Mouse (Mus musculus) cerebral cortex, adult 2 months (tissue): ENCODE results near the gene Klhdc8a.

ENCODE experiments used
- WGBS: fragments of 180-500 bp; shearing (Covaris S2); methylation state at CpG from one replicate; pipeline ENCODE4 v1.1.7; 2018; 5-methylcytosine and 5-hydroxymethylcytosine counted together

The Klhdc8a gene

GRCm38 (mm10) chr1:132298425-132298800, at the start of gene Klhdc8a:
Gene Klhdc8a (plus strand): TSS chr1:132298626.
- 2% methylated on average over 25 of the region's 28 CpGs for WGBS

DNA sequence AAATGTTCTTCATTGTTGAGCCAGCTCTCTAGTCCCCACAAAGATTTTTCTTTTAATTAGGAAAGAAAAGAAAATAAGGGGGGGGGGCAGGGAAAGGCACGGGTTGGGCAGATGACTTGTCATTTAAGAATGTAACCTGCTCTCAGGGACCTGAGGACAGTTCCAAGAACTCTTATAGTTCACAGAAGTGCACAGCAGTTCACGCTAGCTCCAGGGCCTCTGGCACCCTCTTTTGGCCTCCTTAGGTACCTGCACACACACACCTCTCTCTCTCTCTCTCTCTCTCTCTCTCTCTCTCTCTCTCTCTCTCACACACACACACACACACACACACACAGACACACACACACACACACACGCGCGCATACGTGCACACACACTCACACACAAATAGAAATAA, 44.0 kb upstream of the Klhdc8a start:
- 83% methylated on average over 6 of the region's 6 CpGs for WGBS

- 93% methylated on average over 1 of the region's 1 CpGs for WGBS
Observed at GRCm38 (mm10) chr1:132260331-132260730, 38.1 kb upstream of the Klhdc8a start.

DNA sequence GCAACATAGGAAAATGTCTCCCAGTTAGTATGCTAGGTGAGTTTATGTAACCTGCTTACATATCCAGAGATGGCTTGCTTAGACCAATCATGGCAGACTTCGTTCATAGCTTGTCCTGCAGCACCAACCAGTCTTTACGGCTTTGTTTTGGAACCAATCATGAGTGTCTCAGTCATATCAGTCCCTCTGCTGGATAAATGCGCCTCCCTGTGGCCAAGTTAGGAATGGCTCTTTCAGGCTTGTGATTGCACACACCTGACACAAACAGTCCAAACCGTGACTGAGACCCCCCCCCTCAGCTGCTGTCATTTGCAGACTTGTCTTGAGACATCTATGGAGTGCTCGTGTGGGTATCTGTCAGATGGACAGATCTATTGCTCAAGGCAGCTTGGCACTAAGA, 37.4 kb upstream of the Klhdc8a start:
- WGBS: 79% methylated on average over 5 of the region's 5 CpGs

DNA sequence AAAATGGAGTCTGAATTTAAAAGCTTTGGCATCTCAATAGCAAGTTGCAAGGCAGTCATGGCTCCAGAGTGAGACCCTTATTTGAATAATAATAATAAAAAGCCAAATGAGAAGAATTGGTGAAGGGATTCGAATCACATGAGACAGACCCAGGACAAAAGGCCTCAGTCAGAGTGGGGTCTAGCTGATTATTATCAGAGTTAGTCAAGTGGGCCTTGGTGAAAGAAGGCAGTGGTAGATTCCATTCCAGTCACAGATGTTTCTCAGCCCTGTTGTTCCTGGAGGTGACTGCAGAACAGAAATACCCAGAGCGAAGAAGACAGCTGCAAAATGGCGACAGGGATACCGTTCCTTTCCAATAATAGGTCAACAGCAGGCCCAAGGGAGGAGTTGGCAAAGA, 34.8 kb upstream of the Klhdc8a start:
- 88% methylated on average over 4 of the region's 4 CpGs for WGBS

GRCm38 (mm10) chr1:132264577-132264976, 33.8 kb upstream of the Klhdc8a start:
- 80% methylated on average over 7 of the region's 7 CpGs for WGBS

DNA sequence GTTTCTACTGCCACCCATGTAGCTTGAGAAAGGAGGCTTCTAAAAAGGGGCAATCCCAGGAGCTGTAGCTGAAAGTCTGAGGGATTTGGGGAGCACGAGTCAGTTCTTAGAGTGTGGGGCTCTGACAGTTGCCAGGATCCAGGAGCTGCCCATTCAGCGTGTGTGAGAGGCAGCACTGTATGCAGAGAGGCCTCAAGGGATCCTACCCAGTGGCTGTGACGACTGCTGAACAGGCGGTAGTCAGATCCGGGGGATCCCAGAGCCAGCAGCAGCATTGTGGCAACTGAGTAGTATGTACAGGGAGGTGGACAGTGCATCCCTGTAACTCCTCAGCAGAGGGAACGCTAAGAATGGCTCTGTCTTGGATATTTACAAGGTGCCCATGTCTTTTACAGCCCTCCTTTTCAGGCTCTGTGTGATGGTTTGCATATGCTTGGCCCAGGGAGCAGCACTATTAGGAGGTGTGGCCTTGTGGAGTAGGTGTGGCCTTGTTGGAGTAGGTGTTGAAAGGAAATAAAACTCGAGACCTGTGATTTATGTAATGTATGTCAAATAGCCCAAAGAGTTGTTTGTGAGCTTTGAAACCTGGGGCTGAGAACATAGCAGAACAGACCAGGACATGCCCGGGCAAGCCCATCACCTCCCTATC, 33.1 kb upstream of the Klhdc8a start:
- WGBS: 79% methylated on average over 8 of the region's 8 CpGs

- 88% methylated on average over 10 of the region's 10 CpGs for WGBS
Observed at GRCm38 (mm10) chr1:132265936-132266335, 32.5 kb upstream of the Klhdc8a start.

DNA sequence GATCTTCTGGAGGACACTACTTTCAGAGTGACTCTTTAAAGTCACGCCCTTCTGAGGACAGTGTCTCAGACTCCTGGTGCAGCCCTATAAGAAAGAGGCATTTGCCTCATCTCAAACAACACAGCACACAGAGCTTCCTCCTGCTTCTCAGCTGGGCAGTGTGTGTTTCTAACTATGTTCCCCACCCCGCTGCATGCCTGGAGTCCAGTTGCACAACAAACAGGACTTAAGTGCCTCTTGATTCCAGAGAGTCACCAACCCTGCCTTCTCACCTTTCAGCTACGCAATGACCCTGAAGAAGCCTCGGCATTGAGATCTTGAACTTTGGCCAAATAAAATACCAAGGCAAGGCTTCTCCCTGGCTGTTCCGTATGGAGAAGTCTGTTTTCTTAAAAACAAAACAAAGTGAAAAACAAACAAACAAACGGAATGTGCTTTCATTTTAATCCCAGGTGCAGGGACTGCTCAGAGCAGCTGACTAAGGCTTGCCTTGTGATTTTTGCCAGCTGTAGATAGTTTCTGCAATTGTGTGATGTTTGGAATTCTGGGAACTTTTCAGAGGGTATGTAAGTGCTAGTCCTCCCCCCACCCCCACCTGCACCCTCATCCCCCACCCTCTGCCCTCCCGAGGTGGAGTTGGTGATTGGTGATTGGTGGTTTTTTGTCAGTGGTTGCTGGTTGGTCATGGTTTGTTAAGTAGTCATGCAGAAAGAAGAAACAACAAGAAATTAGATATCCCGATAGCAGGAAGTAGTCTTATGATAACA, 31.5 kb upstream of the Klhdc8a start:
- 61% methylated on average over 8 of the region's 8 CpGs for WGBS

DNA sequence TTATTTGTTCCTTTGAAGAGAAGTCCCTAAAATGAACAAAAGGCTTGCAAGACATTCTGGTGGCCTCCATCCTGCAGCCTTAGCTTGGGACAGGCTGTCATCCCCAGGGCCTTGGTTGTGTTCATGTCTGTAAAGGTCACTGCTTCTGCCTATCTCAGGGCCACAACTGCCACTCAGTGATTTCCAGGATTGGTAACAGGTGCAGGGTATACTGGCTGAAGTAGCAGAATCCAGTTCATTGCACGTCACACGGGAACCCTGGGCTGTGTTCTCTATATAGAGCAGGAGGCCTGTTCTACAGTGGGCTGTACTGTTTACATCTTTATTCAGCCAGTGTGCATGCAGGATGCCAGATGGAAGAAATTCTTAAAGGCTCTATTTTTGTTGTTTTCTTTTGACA, 30.5 kb upstream of the Klhdc8a start:
- 37% methylated on average over 2 of the region's 2 CpGs for WGBS

DNA sequence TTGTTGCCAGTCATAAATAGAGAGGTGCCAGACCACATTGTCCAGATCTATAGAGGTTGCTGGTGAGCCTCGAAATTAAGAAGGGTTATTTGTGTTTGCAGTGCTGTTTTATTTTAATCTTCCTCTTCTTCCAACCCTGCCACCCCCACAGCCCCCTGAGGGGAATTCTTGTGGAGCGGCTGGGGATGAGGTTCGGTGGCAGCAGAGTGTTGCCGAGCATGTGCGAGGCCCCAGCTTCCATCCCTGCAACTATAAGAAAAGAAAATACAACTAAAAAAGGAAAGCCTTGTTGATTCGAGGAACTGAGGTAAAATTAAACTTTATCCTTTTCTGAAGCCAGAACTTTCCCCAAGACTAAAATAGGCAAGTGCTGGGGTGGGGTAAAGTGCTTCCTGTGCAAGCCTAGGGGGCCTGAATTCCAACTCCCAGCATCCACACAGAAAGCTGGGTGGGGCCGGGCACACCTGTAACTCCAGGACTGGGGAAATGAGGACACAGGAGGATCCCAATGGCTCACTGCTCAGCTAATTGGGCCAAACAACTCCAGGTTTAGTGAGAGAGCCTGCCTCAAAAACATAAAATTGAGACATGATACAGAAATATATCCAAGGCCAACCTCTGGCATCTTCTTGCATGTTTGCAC, 29.9 kb upstream of the Klhdc8a start:
- WGBS: 45% methylated on average over 7 of the region's 7 CpGs

DNA sequence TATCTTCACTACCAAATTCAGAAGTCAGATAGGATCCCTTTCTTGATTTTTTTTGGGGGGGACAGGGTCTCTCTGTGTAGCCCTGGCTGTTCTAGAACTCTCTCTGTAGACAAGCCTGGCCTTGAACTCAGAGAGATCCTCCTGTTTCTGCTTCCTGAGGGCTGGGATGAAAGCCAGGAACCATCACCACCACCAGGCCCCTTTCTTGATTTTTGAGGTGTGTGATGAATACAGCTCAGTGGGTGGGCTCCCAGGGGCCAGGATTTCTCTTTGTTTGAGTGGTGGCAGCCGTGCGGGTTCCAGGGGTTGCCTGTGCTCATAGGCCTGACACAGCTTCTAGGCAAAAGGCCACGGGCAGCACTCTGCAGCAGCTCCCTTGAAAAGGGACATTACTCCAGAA, 27.2 kb upstream of the Klhdc8a start:
- WGBS: 86% methylated on average over 3 of the region's 3 CpGs

GRCm38 (mm10) chr1:132276694-132277093, 21.7 kb upstream of the Klhdc8a start:
- WGBS: 83% methylated on average over 3 of the region's 3 CpGs

DNA sequence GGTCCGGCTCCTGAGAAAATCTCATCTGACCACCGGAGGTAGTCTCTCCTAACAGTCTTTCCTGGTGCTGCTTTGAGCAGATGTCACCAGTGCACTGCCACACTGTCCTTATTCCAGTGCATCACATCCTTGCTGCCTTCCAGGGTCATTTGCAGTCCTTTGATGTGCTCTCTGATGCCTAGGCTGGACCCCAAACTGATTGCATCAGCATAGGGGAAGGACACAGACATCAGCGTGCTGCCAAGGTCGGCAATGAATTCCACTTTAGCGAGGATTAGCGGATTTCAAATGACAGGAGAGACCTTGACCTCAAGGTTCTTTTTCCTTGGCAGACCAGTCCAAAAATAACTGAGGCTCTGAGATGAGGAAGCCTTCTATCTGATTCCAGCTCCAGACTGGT, 21.3 kb upstream of the Klhdc8a start:
- 81% methylated on average over 6 of the region's 6 CpGs for WGBS

DNA sequence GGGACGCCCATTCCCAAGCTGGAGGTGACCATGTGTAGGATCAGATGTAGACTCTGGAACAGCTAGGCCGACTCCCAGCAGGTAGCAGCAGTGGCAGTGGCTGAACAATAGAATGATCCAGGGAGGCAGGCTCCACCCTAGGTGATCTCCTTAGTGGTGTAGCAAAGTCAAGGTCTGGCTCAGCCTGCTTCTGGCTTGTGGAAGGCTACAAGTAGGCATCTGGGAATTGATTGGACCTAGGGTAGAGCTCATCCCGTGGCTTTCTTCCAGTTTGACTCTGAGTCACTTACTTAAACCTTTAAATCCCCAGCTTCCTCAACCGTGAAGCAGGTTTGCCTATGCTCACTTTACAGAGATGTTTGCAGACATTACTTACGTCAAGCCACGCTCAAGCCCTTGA, 17.8 kb upstream of the Klhdc8a start:
- 84% methylated on average over 6 of the region's 6 CpGs for WGBS

GRCm38 (mm10) chr1:132281523-132282176, 16.8 kb upstream of the Klhdc8a start:
- 53% methylated on average over 8 of the region's 8 CpGs for WGBS

GRCm38 (mm10) chr1:132282177-132282536, 16.3 kb upstream of the Klhdc8a start:
- 95% methylated on average over 2 of the region's 2 CpGs for WGBS

DNA sequence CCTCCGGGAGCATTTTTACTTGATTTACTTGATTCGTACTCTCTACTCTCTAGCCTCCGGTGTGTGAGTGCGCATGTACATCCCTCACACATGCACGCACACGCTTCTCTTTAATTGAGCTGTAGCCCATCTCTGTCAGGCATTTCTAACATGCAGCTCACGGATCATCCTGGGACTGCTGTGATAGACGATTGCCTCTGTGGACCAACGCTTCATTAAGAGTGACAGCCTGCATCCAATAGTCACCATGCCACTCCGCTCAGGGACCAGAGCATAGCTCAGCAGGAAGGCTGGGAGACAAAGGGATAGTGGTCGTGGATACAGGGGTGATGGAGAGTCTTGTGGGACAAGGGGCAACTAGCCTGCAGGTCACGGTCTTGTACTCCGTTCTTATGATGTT, 15.4 kb upstream of the Klhdc8a start:
- WGBS: 89% methylated on average over 13 of the region's 13 CpGs

DNA sequence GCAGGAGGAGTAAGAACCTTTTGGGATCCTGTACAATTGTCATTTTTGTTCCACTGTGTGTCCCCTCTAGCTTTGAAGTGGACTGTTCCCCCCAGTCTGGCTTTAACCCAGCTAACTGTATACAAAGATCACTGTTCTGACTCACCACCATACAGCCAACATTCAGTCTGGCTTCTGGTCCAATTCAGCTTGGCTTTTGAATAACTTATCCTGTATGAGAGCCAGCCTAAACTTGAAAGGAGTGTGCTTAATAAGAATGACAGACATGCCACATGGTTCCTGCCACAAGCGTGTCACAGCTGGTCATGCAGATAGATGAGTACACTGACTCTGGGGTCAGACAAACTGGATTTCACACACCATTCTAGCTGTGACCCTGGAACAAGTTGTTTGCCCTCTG, 11.7 kb upstream of the Klhdc8a start:
- WGBS: 88% methylated on average over 1 of the region's 1 CpGs

DNA sequence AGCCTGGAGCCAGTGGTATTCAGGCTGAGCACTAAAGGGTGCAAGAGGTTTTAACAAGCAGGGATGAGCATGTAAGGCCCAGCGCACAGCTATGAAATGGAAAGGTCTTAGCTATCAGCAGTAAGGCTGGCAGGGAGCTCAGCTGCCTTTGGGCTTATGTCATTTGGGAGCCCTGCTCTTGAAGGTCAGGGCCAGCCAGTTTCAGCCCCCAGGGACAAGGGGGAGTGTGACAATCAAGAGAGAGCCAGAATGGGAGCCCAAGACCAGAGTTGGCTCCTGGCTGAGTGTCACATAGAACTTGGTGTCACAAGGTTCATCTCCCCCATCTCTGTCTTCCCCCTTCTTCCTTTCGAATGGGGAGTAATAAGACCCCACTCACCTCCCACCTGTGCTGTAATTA, 11.0 kb upstream of the Klhdc8a start:
- WGBS: 80% methylated on average over 2 of the region's 2 CpGs

DNA sequence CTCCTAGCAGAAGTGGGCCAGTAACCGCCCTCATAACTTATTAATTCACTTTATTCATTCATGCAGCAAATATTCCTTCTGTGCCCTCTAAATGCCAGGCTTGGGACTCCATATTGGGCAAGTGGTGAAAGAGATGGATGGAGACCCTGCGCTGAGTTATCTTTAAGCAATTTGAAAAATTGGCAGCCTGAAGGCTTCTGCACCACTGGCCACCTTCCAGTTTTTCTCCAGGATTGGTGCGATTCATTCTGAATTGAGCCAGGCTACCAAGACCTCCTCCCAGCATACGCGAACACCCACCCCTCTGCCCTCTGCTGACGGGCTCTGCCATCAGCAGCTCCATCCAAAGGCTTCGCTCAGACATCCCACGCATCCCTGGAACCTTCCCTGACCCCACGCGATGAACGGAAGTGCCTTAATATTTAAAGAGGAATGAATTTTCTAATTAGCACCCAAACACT, 10.4 kb upstream of the Klhdc8a start:
- WGBS: 39% methylated on average over 11 of the region's 11 CpGs

DNA sequence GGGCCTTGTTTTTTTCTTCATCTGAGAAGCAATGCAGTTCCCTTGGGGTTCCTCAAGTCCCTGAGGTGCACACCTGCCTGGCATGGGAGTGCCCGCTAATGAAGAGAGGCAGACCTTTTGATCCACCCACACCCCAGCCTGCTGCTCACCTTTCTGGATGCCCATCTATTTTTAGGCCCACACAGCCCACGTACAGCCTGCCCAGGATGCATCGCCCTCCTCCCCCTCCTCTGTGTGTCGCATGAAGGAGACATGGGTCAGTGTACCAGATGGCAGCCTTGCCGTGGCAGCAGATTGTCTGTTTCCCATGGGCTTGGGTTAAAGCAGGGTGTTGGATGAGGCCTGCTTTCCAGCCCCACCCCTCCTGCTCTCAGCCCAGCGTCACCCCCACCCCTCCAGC, 8.5 kb upstream of the Klhdc8a start:
- WGBS: 61% methylated on average over 6 of the region's 6 CpGs
